Mouse (Mus musculus): ENCODE data around the gene Tex22.

DNA sequence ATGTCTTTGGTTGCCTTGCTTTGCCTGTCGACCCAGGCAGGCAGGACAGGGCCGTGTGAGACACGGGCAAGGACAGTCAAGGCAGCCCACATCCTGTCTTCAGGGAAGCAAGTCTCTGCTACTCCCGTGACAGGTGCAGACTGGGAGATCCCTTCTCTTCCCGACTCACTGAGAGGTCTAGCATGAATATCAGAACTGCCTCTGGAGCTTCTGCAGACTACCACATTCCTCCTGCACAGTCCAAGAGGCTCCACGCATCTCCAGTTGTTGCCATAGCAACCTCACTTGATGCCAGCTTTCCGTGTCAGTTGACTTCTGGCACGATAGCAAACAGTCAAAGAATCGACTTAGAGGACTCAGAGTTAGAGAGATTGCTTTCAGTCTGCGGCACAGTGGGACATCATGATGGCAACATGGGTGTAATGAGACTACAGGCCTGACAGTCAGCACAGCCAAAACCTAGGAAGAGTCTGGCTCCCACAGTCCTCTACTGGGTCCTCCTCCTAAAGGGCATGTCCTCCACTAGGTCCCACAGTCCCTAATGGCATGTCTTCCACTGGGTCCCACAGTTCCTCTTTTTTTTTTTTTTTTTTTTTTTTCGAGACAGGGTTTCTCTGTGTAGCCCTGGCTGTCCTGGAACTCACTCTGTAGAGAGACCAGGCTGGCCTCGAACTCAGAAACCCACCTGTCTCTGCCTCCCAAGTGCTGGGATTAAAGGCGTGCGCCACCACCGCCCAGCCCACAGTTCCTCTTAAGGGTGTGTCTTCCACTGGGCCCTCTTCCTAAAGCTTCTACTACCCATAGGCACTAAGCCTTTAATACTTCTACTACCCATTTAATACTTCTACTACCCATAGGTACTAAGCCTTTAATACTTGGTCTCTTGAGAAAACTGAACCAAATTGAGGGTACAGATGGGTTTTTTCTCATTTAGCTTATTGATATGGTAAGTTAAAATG, 32.5 kb upstream of the Tex22 start:
- no peak for TF ChIP-seq CTCF (IDR thresholded peaks at IDR 0.05)
- TF ChIP-seq POLR2A (IDR thresholded peaks at IDR 0.05; ENCODE audit: insufficient read depth, low read depth, low read length): no peak

All from heart, adult 2 months (tissue).